Mouse (Mus musculus) kidney, embryonic 16.5 days (tissue): ENCODE results near the gene Zfp444. TPM values are rescaled to one million over a fixed set of nuclear protein-coding genes. Genes with fewer than 3 reads are reported as not detected.
"Not testable (repeated sequence)": the region's sequence is repeated elsewhere in the genome, so short reads cannot be mapped to it uniquely, and the experiment has no call there.

ENCODE experiments used
- ATAC-seq: fragments of 200-750 bp; cut with Nextera tagmentation; 2 replicates; pipeline ENCODE4 v1.8.0; 2017; ENCODE audit warnings: moderate TSS enrichment; ENCODE audit not compliant: low FRiP score, low TSS enrichment
- H3K27ac ChIP-seq: fragments of 300-500 bp; sonication (generic); 2 replicates; pipeline ENCODE4 v1.5.1; 2014; ENCODE audit warnings: low read length
- H3K27me3 ChIP-seq: fragments of 300-500 bp; sonication (generic); 2 replicates; pipeline ENCODE4 v1.6.1; 2014; ENCODE audit warnings: low read length, control low read depth, mixed read lengths; ENCODE audit not compliant: insufficient read depth
- H3K36me3 ChIP-seq: fragments of 300-500 bp; sonication (generic); 2 replicates; pipeline ENCODE4 v1.6.1; 2014; ENCODE audit warnings: low read length, control low read depth, mixed read lengths; ENCODE audit not compliant: insufficient read depth
- H3K4me1 ChIP-seq: fragments of 300-500 bp; sonication (generic); 2 replicates; pipeline ENCODE4 v1.6.1; 2014; ENCODE audit warnings: low read length, control low read depth, mixed read lengths; ENCODE audit not compliant: insufficient read depth
- H3K4me2 ChIP-seq: fragments of 300-500 bp; sonication (generic); replicated peaks from 2 replicates; pipeline ENCODE4 v1.6.1; 2014; ENCODE audit warnings: low read depth, low read length
- H3K4me3 ChIP-seq: fragments of 300-500 bp; sonication (generic); 2 replicates; pipeline ENCODE4 v1.5.1; 2014; ENCODE audit warnings: mild to moderate bottlenecking, low read length
- H3K9ac ChIP-seq: fragments of 300-500 bp; sonication (generic); replicated peaks from 2 replicates; pipeline ENCODE4 v1.6.1; 2014; ENCODE audit warnings: low read length
- H3K9me3 ChIP-seq: fragments of 300-500 bp; sonication (generic); 2 replicates; pipeline ENCODE4 v1.6.1; 2016; ENCODE audit warnings: low read length, control low read depth
- WGBS: fragments of 180-500 bp; shearing (Covaris S2); extraction: QIAGEN DNeasy Blood & Tissue Kit; methylation state at CpG from one replicate; pipeline ENCODE4 v1.1.7; 2014; 5-methylcytosine and 5-hydroxymethylcytosine counted together
- polyA plus RNA-seq: library from polyadenylated mRNA; unstranded; fragments of >200 nt; fragmentation: Nextera tagmentation; extraction: Ambion mirVana; gene quantifications from 2 replicates; pipeline ENCODE4 v1.2.1, GENCODE M21; 2015

Gene Zfp444
- polyA plus RNA-seq, 1 experiment from 2014 or later, result 73.5 TPM

DNA sequence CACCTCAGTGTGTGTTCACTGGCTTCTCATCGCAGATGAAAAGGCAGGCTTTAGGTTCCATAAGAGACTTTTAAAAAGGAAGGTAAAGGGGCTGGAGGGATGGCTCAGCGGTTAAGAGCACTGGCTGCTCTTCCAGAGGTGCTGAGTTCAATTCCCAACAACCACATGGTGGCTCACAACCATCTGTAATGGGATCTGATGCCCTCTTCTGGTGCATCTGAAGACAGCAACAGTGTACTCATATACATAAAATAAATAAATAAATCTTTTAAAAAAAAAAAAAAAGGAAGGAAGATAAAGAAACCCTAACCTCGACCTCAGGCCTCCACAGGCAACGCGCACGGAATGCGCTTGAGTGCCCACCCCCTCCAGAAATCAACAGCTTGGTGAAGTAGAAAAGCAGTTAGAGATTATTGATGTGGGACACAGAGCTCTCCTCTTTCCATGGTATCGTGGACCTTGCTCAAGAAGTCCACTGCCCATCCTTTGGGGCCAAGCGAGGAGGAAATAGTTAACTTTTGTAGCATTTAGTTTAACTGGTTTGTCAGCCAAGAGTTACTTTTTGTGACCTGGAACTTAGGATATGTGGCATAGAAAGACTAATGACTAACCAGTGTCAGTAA, 2.5 kb downstream of the Zfp444 start:
- H3K9me3 ChIP-seq, H3K4me3 ChIP-seq, H3K4me2 ChIP-seq, ATAC-seq, H3K9ac ChIP-seq, H3K27me3 ChIP-seq, H3K27ac ChIP-seq: not testable (repeated sequence)
- Histone ChIP-seq H3K36me3 (peaks cover 16% of the 10 kb centered on the region; the same call in 1 of the 2 replicates), H3K4me1 (peaks cover 15% of the 10 kb centered on the region)
- WGBS, result 74% methylated on average over 9 of the region's 9 CpGs

DNA sequence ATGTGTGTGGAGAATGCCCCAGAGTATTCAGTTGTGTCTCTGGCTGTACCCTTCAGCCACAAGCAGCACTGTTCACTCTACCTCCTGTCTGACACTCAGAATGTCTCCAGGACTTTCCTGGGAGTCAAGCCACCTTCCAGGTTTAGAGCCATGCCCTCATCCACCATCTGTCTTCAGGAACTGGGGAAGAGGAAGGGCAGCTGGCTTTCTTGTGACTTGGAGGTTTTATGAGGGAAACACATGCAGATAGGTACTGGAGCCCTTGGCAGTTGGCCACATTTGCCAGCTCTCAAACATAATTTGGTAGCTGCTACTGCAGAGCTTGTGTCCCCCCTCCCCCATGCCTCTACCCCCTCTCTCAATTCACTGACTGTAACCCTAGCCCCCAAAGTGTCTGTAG, 7.0 kb downstream of the Zfp444 start:
- no peaks in the 10 kb centered on the region for H3K27me3 ChIP-seq
- peaks cover 28% of the 10 kb centered on the region for H3K36me3 ChIP-seq
- no peak overlapping the region for H3K4me2 ChIP-seq
- H3K4me1 ChIP-seq, result no peaks in the 10 kb centered on the region; the same call in 1 of the 2 replicates
- no peak for ATAC-seq
- H3K27ac ChIP-seq, result no peak overlapping the region
- no peak overlapping the region for H3K9ac ChIP-seq
- H3K4me3 ChIP-seq, result no peak overlapping the region
- no peaks in the 10 kb centered on the region for H3K9me3 ChIP-seq

DNA sequence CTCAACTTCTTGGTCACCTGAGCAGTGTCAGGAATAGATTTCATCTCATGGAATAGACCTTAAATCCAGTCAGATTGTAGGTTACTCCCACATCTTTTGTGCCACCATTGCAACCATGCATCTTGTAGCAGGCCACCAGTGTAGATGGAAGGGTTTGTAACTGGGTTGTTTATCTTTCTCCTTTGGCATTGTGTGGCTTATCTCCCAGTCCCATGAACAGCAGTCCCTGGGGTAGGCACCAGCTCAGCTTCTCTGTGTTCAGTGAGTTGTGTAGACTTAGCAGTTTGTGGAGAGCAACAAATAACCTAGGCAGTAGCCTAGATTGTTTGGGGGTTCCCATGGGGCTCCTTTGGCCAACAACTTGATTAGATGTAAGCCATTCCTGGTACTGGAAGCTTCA, 10.9 kb downstream of the Zfp444 start:
- H3K36me3 ChIP-seq, result peaks cover 52% of the 10 kb centered on the region

GRCm38 (mm10) chr7:6183802-6184201, 11.8 kb downstream of the Zfp444 start:
- Histone ChIP-seq H3K36me3 (peaks cover 55% of the 10 kb centered on the region), H3K9ac (no peak overlapping the region), H3K27ac (no peak overlapping the region), H3K4me3 (no peak overlapping the region), H3K9me3 (0 out of 2 replicates have a peak, but pooled peaks cover 4% of the 10 kb centered on the region), H3K27me3 (no peaks in the 10 kb centered on the region), H3K4me1 (no peaks in the 10 kb centered on the region; the same call in 1 of the 2 replicates), H3K4me2 (no peak overlapping the region)
- ATAC-seq, result peak; percentile 39; the same call in 1 of the 2 replicates
- 88% methylated on average over 19 of the region's 19 CpGs for WGBS

More for the DNA sequence above, 10.9 kb downstream of the Zfp444 start:
- no peak for ATAC-seq
- Histone ChIP-seq H3K9me3 (0 out of 2 replicates have a peak, but pooled peaks cover 4% of the 10 kb centered on the region), H3K4me1 (no peaks in the 10 kb centered on the region; the same call in 1 of the 2 replicates), H3K27ac (no peak overlapping the region), H3K27me3 (no peaks in the 10 kb centered on the region), H3K4me2 (no peak overlapping the region), H3K4me3 (no peak overlapping the region), H3K9ac (no peak overlapping the region)

GRCm38 (mm10) chr7:6184521-6184920, 12.5 kb downstream of the Zfp444 start:
- WGBS, result 87% methylated on average over 8 of the region's 8 CpGs
- Histone ChIP-seq H3K4me1 (no peaks in the 10 kb centered on the region; the same call in 1 of the 2 replicates), H3K9me3 (0 out of 2 replicates have a peak, but pooled peaks cover 4% of the 10 kb centered on the region), H3K27me3 (no peaks in the 10 kb centered on the region), H3K4me3 (no peak overlapping the region), H3K9ac (no peak overlapping the region), H3K36me3 (peaks cover 58% of the 10 kb centered on the region), H3K4me2 (no peak overlapping the region), H3K27ac (no peak overlapping the region)
- no peak for ATAC-seq

DNA sequence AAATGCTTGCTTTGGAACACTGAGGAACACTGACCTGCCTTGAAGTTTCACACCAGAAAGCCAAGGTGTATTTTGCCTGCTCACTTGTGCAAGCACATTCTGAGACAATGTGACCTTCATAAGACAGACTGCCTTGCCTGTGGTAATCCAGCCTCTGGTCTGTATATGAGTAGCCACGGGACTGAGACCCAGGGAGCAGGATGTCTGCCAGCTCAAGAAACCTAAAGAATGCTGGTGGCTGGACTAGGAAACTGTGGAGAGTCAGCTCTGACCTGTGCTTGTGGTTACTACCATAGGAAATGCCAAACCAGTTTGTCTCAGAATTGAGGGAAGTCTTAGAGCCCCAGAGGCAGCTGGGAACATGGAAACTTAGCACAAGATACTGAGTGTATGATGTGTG, 13.4 kb downstream of the Zfp444 start:
- Histone ChIP-seq H3K4me1 (no peaks in the 10 kb centered on the region; the same call in 1 of the 2 replicates), H3K9me3 (0 out of 2 replicates have a peak, but pooled peaks cover 4% of the 10 kb centered on the region), H3K9ac (no peak overlapping the region), H3K36me3 (peaks cover 67% of the 10 kb centered on the region), H3K4me2 (no peak overlapping the region), H3K27me3 (no peaks in the 10 kb centered on the region), H3K27ac (no peak overlapping the region), H3K4me3 (no peak overlapping the region)
- WGBS, result 100% methylated on average over 1 of the region's 1 CpGs
- no peak for ATAC-seq

GRCm38 (mm10) chr7:6186176-6186575, 14.2 kb downstream of the Zfp444 start:
- ATAC-seq, result no peak
- no peaks in the 10 kb centered on the region for H3K27me3 ChIP-seq
- H3K9ac ChIP-seq, result no peak overlapping the region
- H3K9me3 ChIP-seq, result 0 out of 2 replicates have a peak, but pooled peaks cover 4% of the 10 kb centered on the region
- 90% methylated on average over 2 of the region's 2 CpGs for WGBS
- H3K4me3 ChIP-seq, result no peak overlapping the region
- no peaks in the 10 kb centered on the region; the same call in 1 of the 2 replicates for H3K4me1 ChIP-seq
- H3K4me2 ChIP-seq, result no peak overlapping the region
- H3K27ac ChIP-seq, result no peak overlapping the region
- H3K36me3 ChIP-seq, result peaks cover 63% of the 10 kb centered on the region

GRCm38 (mm10) chr7:6186756-6187155, 14.7 kb downstream of the Zfp444 start:
- 40% methylated on average over 2 of the region's 2 CpGs for WGBS
- 0 out of 2 replicates have a peak, but pooled peaks cover 4% of the 10 kb centered on the region for H3K9me3 ChIP-seq
- ATAC-seq, result peak; percentile 37; the same call in 1 of the 2 replicates
- no peaks in the 10 kb centered on the region; the same call in 1 of the 2 replicates for H3K4me1 ChIP-seq
- H3K27ac ChIP-seq, result no peak overlapping the region
- H3K27me3 ChIP-seq, result no peaks in the 10 kb centered on the region
- no peak overlapping the region for H3K4me3 ChIP-seq
- H3K36me3 ChIP-seq, result peaks cover 60% of the 10 kb centered on the region
- no peak overlapping the region for H3K4me2 ChIP-seq
- no peak overlapping the region for H3K9ac ChIP-seq

GRCm38 (mm10) chr7:6189542-6189941, 17.5 kb downstream of the Zfp444 start:
- H3K36me3 ChIP-seq, result peaks cover 50% of the 10 kb centered on the region
- ATAC-seq, result peak; percentile 25; the same call in 1 of the 2 replicates
- 37% methylated on average over 44 of the region's 45 CpGs for WGBS

GRCm38 (mm10) chr7:6191376-6191775, 19.4 kb downstream of the Zfp444 start:
- Histone ChIP-seq H3K4me3 (no peak overlapping the region), H3K27ac (no peak overlapping the region), H3K9me3 (no peaks in the 10 kb centered on the region), H3K4me2 (no peak overlapping the region), H3K27me3 (no peaks in the 10 kb centered on the region), H3K4me1 (no peaks in the 10 kb centered on the region; the same call in 1 of the 2 replicates), H3K9ac (no peak overlapping the region), H3K36me3 (peaks cover 34% of the 10 kb centered on the region)
- ATAC-seq, result no peak
- 37% methylated on average over 3 of the region's 3 CpGs for WGBS

More at GRCm38 (mm10) chr7:6189542-6189941, 17.5 kb downstream of the Zfp444 start:
- H3K9ac ChIP-seq, result no peak overlapping the region
- no peak overlapping the region for H3K4me3 ChIP-seq
- 0 out of 2 replicates have a peak, but pooled peaks cover 4% of the 10 kb centered on the region for H3K9me3 ChIP-seq
- H3K27me3 ChIP-seq, result no peaks in the 10 kb centered on the region
- no peak overlapping the region for H3K4me2 ChIP-seq
- no peaks in the 10 kb centered on the region; the same call in 1 of the 2 replicates for H3K4me1 ChIP-seq
- no peak overlapping the region for H3K27ac ChIP-seq
